Mouse (Mus musculus) ES-Bruce4 (cell line): ENCODE results near the gene Arl2bp.

Experiments
- CTCF ChIP-seq: IDR thresholded peaks from one replicate; pipeline ENCODE4 v1.8.1; 2011; ENCODE audit warnings: low read depth, low read length
- EP300 ChIP-seq: IDR thresholded peaks from 2 replicates; pipeline ENCODE4 v1.6.1; 2011; ENCODE audit warnings: low read depth, low read length; ENCODE audit not compliant: insufficient read depth
- POLR2A ChIP-seq: IDR thresholded peaks from one replicate; pipeline ENCODE4 v1.8.1; 2011; ENCODE audit warnings: low read length; ENCODE audit not compliant: insufficient read depth

DNA sequence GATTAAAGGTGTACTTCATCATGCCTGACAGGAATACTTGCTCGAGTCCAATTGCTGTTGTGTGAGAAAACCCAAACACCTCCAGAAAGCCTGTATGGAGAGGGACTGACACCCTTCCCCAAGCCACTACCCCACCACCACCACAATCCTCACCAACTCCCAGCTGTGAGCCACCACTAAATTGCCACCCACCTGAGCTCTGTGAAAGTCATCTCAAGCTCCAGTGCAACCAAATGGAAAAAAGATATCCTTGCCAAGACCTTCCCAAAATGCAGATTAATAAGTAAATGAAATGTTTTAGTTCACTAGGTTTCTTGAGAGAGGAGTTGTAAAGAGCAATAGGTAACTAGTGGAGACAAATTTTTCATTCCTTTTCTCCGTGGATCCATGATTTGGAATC, 1.7 kb upstream of the Arl2bp start:
- TF ChIP-seq POLR2A (no peak), CTCF (no peak), EP300 (no peak)
